Mouse (Mus musculus) layer of hippocampus, adult 11-12 months (tissue): ENCODE measurements around the gene Grin3b.

ENCODE experiments used
- DNase-seq: peaks from one replicate; pipeline ENCODE4 v3.0.0; 2022; ENCODE audit warnings: low spot score

Gene Grin3b

GRCm38 (mm10) chr10:79970415-79971182 is at the start of gene Grin3b:
TSS of gene Grin3b (plus strand) at chr10:79970715.
- no peak for DNase-seq

GRCm38 (mm10) chr10:79920958-79921535 is 49.5 kb upstream of the Grin3b start, which contains the start of gene R3hdm4:
TSS of gene R3hdm4 (minus strand) at chr10:79921208.
- DNase-seq, result no peak

- DNase-seq, result no peak
Measured at GRCm38 (mm10) chr10:79921572-79921971, 48.9 kb upstream of the Grin3b start.

GRCm38 (mm10) chr10:79924998-79925784 is 45.3 kb upstream of the Grin3b start:
- peak; percentile 97 for DNase-seq

GRCm38 (mm10) chr10:79925785-79926490 is 44.6 kb upstream of the Grin3b start:
- DNase-seq, result no peak

GRCm38 (mm10) chr10:79926491-79927323 is 43.8 kb upstream of the Grin3b start, which contains the start of gene Arid3a:
TSS of gene Arid3a (plus strand) at chr10:79927043.
- DNase-seq, result peak; percentile 85

- peak; percentile 59 for DNase-seq
Measured at GRCm38 (mm10) chr10:79927324-79928029, 43.0 kb upstream of the Grin3b start.

- no peak for DNase-seq
Measured at GRCm38 (mm10) chr10:79928030-79928694, 42.4 kb upstream of the Grin3b start.

GRCm38 (mm10) chr10:79928907-79929701 is 41.4 kb upstream of the Grin3b start:
- DNase-seq, result no peak

- DNase-seq, result no peak
Measured at GRCm38 (mm10) chr10:79929967-79930825, 40.3 kb upstream of the Grin3b start.

GRCm38 (mm10) chr10:79930826-79931186 is 39.7 kb upstream of the Grin3b start:
- DNase-seq, result no peak

- no peak for DNase-seq
Measured at GRCm38 (mm10) chr10:79931797-79932196, 38.7 kb upstream of the Grin3b start.

GRCm38 (mm10) chr10:79932736-79933135 is 37.8 kb upstream of the Grin3b start:
- peak; percentile 55 for DNase-seq

- DNase-seq, result no peak
Measured at GRCm38 (mm10) chr10:79933145-79933679, 37.3 kb upstream of the Grin3b start.

GRCm38 (mm10) chr10:79933861-79934260 is 36.7 kb upstream of the Grin3b start:
- DNase-seq, result no peak

- peak; percentile 76 for DNase-seq
Measured at GRCm38 (mm10) chr10:79934272-79934721, 36.2 kb upstream of the Grin3b start.

- no peak for DNase-seq
Measured at GRCm38 (mm10) chr10:79934794-79935569, 35.5 kb upstream of the Grin3b start.
